15 mouse cellular contexts compared by ENCODE assay signal in the genomic region with DNA sequence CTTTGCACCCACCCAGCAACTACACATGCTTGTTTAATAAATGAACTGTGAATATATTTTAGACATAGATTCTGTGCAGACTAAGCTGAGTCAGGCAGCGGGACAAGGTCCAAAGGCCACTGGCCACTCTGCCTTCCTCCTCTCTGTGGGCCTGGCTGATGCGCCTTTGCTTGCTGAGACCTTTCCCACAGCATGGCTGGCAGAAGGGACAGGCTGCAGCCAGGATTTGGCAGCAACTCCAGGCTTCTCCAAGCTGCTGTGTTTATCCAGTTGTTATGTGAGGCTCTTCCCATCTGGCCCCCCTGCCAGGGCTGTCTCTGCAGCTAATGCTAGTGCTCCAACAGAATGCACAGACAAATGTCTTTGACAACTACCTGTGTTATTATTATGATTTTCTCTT.
A peak's percentile ranks its signal among the peaks of the same experiment; 100 is the strongest.
DNase-seq lines count a peak whose midpoint lies in the region; ATAC-seq and TF ChIP-seq lines count a peak whose summit lies in the region.
"Had no signal": no experiment of that assay in that cellular context is flagged by ENCODE, and none has a peak within 500 bp of the region (broad histone marks: within the 10 kb centered on the region; RNA-seq: fewer than 3 reads in every experiment).

No protein-coding gene starts in this region.

- no peaks in the 10 kb centered on the region for H3K4me1 ChIP-seq in kidney, embryonic 14.5 days (ENCODE audit: control insufficient read depth, insufficient read depth, low read length)
- no peaks in the 10 kb centered on the region for H3K4me1 ChIP-seq in midbrain, postnatal 0 days (ENCODE audit: insufficient read depth, low read length)
- no peaks in the 10 kb centered on the region for H3K4me1 ChIP-seq in midbrain, embryonic 11.5 days (ENCODE audit: control insufficient read depth, insufficient read depth, low read length)
- H3K4me1 ChIP-seq: intestine, embryonic 15.5 days; liver, embryonic 15.5 days; midbrain, embryonic 12.5 days had no signal

- no peak overlapping the region for H3K9ac ChIP-seq in kidney, embryonic 14.5 days (ENCODE audit: low read depth, low read length)
- H3K9ac ChIP-seq in midbrain, postnatal 0 days (replicated peaks; ENCODE audit: low read length, poor library complexity, severe bottlenecking) = no peak overlapping the region
- no peak overlapping the region for H3K9ac ChIP-seq in midbrain, embryonic 11.5 days (ENCODE audit: low read length)
- H3K9ac ChIP-seq: intestine, embryonic 15.5 days; liver, embryonic 15.5 days; midbrain, embryonic 12.5 days had no signal

- 81% methylated on average over 2 of the region's 2 CpGs for WGBS in kidney, embryonic 14.5 days
- WGBS in midbrain, postnatal 0 days = 93% methylated on average over 2 of the region's 2 CpGs
- WGBS in midbrain, embryonic 11.5 days = 74% methylated on average over 2 of the region's 2 CpGs

- no peaks in the 10 kb centered on the region for H3K27me3 ChIP-seq in kidney, embryonic 14.5 days (ENCODE audit: control insufficient read depth, insufficient read depth, low read length)
- no peaks in the 10 kb centered on the region for H3K27me3 ChIP-seq in midbrain, postnatal 0 days (ENCODE audit: insufficient read depth, low read length)
- H3K27me3 ChIP-seq in midbrain, embryonic 11.5 days (ENCODE audit: control insufficient read depth, insufficient read depth, low read length) = no peaks in the 10 kb centered on the region
- H3K27me3 ChIP-seq: intestine, embryonic 15.5 days; liver, embryonic 15.5 days; midbrain, embryonic 12.5 days had no signal

- H3K27ac ChIP-seq in kidney, embryonic 14.5 days (ENCODE audit: low read depth, low read length) = no peak overlapping the region
- no peak overlapping the region for H3K27ac ChIP-seq in midbrain, postnatal 0 days (ENCODE audit: low read depth, low read length)
- no peak overlapping the region for H3K27ac ChIP-seq in midbrain, embryonic 11.5 days (ENCODE audit: low read depth, low read length)
- H3K27ac ChIP-seq: heart, adult 2 months; intestine, embryonic 15.5 days; liver, embryonic 15.5 days; midbrain, embryonic 12.5 days; stomach, postnatal 0 days had no signal

- H3K4me3 ChIP-seq in kidney, embryonic 14.5 days (ENCODE audit: low read length) = no peak overlapping the region
- no peak overlapping the region for H3K4me3 ChIP-seq in midbrain, postnatal 0 days (ENCODE audit: low read depth, low read length)
- H3K4me3 ChIP-seq in midbrain, embryonic 11.5 days (ENCODE audit: low read depth, low read length) = no peak overlapping the region
- H3K4me3 ChIP-seq: heart, adult 2 months; intestine, embryonic 15.5 days; liver, embryonic 15.5 days; midbrain, embryonic 12.5 days had no signal

- H3K9me3 ChIP-seq in kidney, embryonic 14.5 days (ENCODE audit: control insufficient read depth, low read length) = no peaks in the 10 kb centered on the region
- H3K9me3 ChIP-seq in midbrain, postnatal 0 days (ENCODE audit: low read length) = no peaks in the 10 kb centered on the region
- no peaks in the 10 kb centered on the region for H3K9me3 ChIP-seq in midbrain, embryonic 11.5 days (ENCODE audit: control insufficient read depth, low read length)
- H3K9me3 ChIP-seq: intestine, embryonic 15.5 days; liver, embryonic 15.5 days; midbrain, embryonic 12.5 days had no signal

- H3K4me2 ChIP-seq in kidney, embryonic 14.5 days (replicated peaks; ENCODE audit: low read depth, low read length) = no peak overlapping the region
- H3K4me2 ChIP-seq in midbrain, postnatal 0 days (ENCODE audit: low read depth, low read length, poor library complexity, severe bottlenecking) = no peak overlapping the region
- no peak overlapping the region for H3K4me2 ChIP-seq in midbrain, embryonic 11.5 days
- H3K4me2 ChIP-seq: intestine, embryonic 15.5 days; liver, embryonic 15.5 days; midbrain, embryonic 12.5 days had no signal

- TF ChIP-seq CTCF in midbrain, postnatal 0 days (IDR thresholded peaks at IDR 0.05) = no peak

- H3K36me3 ChIP-seq in kidney, embryonic 14.5 days (ENCODE audit: control insufficient read depth, insufficient read depth, low read length) = no peaks in the 10 kb centered on the region
- H3K36me3 ChIP-seq in midbrain, postnatal 0 days (ENCODE audit: insufficient read depth, low read length) = no peaks in the 10 kb centered on the region
- H3K36me3 ChIP-seq in midbrain, embryonic 11.5 days (ENCODE audit: control insufficient read depth, insufficient read depth, low read length) = no peaks in the 10 kb centered on the region
- H3K36me3 ChIP-seq: intestine, embryonic 15.5 days; liver, embryonic 15.5 days; midbrain, embryonic 12.5 days had no signal

- peak; percentile 17 to 29 for DNase-seq in cerebellum, postnatal 14 days
- DNase-seq in cerebellum, adult 11-12 months = no peak
- peak; percentile 59 for DNase-seq in kidney, adult 18-20 months
- DNase-seq in midbrain, postnatal 0 days (ENCODE audit: low spot score) = peak; percentile 67
- no peak for DNase-seq in midbrain, embryonic 11.5 days (ENCODE audit: low spot score, missing footprints)
- peak; percentile 73 for DNase-seq in kidney, postnatal 14 days
- DNase-seq in spleen, postnatal 4 days (ENCODE audit: low spot score in 2 of 2) = no peak
- DNase-seq: cerebellum, adult 8-10 months; heart, adult 2 months; heart, postnatal 10 days had no signal

- no peak for ATAC-seq in kidney, embryonic 14.5 days (ENCODE audit: low FRiP score, low TSS enrichment)
- no peak for ATAC-seq in midbrain, postnatal 0 days (ENCODE audit: low FRiP score)
- ATAC-seq in midbrain, embryonic 11.5 days (ENCODE audit: low FRiP score) = no peak
- ATAC-seq: intestine, embryonic 15.5 days had no signal

Comparison
In these comparisons a context has a peak if more than half of its experiments do, and no peak if none do; other contexts are left out.
1. DNase-seq: peak in cerebellum, postnatal 14 days (2 of 2), kidney, adult 18-20 months (single experiment), midbrain, postnatal 0 days (single experiment) and kidney, postnatal 14 days (single experiment); none in cerebellum, adult 11-12 months (single experiment), midbrain, embryonic 11.5 days (single experiment) and spleen, postnatal 4 days (0 of 2).